Mouse (Mus musculus): ENCODE measurements around the gene Ccl27a. TPM values are rescaled to one million over a fixed set of nuclear protein-coding genes. Genes with fewer than 3 reads are reported as not detected.
"Not testable (repeated sequence)": the region's sequence is repeated elsewhere in the genome, so short reads cannot be mapped to it uniquely, and the experiment has no call there.

Gene Ccl27a
- polyA plus RNA-seq (2012; ENCODE audit: insufficient read depth, insufficient read length, missing spikeins): 13.3 and 15.4 TPM in 2 replicates

GRCm38 (mm10) chr4:41774002-41774401 is at the start of gene Ccl27a:
Ccl27a (minus strand) TSS chr4:41774247.
- peak within 1 kb of the TSS; percentile 43 for H3K4me3 ChIP-seq (ENCODE audit: insufficient read depth, low read length)
- H3K4me1 ChIP-seq (ENCODE audit: control insufficient read depth, insufficient read depth, low read length); H3K27ac ChIP-seq (ENCODE audit: insufficient read depth, low read depth, low read length): not testable (repeated sequence)

GRCm38 (mm10) chr4:41783197-41783596 is 9.2 kb upstream of the Ccl27a start:
- H3K4me1 ChIP-seq (ENCODE audit: control insufficient read depth, insufficient read depth, low read length); H3K4me3 ChIP-seq (ENCODE audit: insufficient read depth, low read length); H3K27ac ChIP-seq (ENCODE audit: insufficient read depth, low read depth, low read length): not testable (repeated sequence)

- H3K4me1 ChIP-seq (ENCODE audit: control insufficient read depth, insufficient read depth, low read length); H3K4me3 ChIP-seq (ENCODE audit: insufficient read depth, low read length); H3K27ac ChIP-seq (ENCODE audit: insufficient read depth, low read depth, low read length): not testable (repeated sequence)
These were observed 8.7 kb upstream of the Ccl27a start for GRCm38 (mm10) chr4:41782711-41783110.

GRCm38 (mm10) chr4:41781748-41782485 is 7.9 kb upstream of the Ccl27a start:
- not testable (repeated sequence) for H3K4me3 ChIP-seq (ENCODE audit: insufficient read depth, low read length); H3K27ac ChIP-seq (ENCODE audit: insufficient read depth, low read depth, low read length); H3K4me1 ChIP-seq (ENCODE audit: control insufficient read depth, insufficient read depth, low read length)

GRCm38 (mm10) chr4:41781271-41781670 is 7.2 kb upstream of the Ccl27a start:
- not testable (repeated sequence) for H3K27ac ChIP-seq (ENCODE audit: insufficient read depth, low read depth, low read length); H3K4me1 ChIP-seq (ENCODE audit: control insufficient read depth, insufficient read depth, low read length); H3K4me3 ChIP-seq (ENCODE audit: insufficient read depth, low read length)

- not testable (repeated sequence) for H3K4me1 ChIP-seq (ENCODE audit: control insufficient read depth, insufficient read depth, low read length); H3K27ac ChIP-seq (ENCODE audit: insufficient read depth, low read depth, low read length); H3K4me3 ChIP-seq (ENCODE audit: insufficient read depth, low read length)
These were observed 1.8 kb upstream of the Ccl27a start for GRCm38 (mm10) chr4:41775840-41776239.

- not testable (repeated sequence) for H3K27ac ChIP-seq (ENCODE audit: insufficient read depth, low read depth, low read length); H3K4me1 ChIP-seq (ENCODE audit: control insufficient read depth, insufficient read depth, low read length); H3K4me3 ChIP-seq (ENCODE audit: insufficient read depth, low read length)
These were observed 459 bp upstream of the Ccl27a start for GRCm38 (mm10) chr4:41774506-41774905.

GRCm38 (mm10) chr4:41773502-41773901 is 545 bp downstream of the Ccl27a start:
- H3K4me3 ChIP-seq (ENCODE audit: insufficient read depth, low read length): peak overlapping the region; percentile 43
- H3K27ac ChIP-seq (ENCODE audit: insufficient read depth, low read depth, low read length); H3K4me1 ChIP-seq (ENCODE audit: control insufficient read depth, insufficient read depth, low read length): not testable (repeated sequence)

- not testable (repeated sequence) for H3K4me3 ChIP-seq (ENCODE audit: insufficient read depth, low read length); H3K4me1 ChIP-seq (ENCODE audit: control insufficient read depth, insufficient read depth, low read length); H3K27ac ChIP-seq (ENCODE audit: insufficient read depth, low read depth, low read length)
These were observed 1.1 kb downstream of the Ccl27a start for GRCm38 (mm10) chr4:41772946-41773345.

GRCm38 (mm10) chr4:41767301-41767700 is 6.7 kb downstream of the Ccl27a start:
- H3K4me1 ChIP-seq (ENCODE audit: control insufficient read depth, insufficient read depth, low read length): not testable (repeated sequence)

GRCm38 (mm10) chr4:41763176-41763575 is 10.9 kb downstream of the Ccl27a start:
- H3K4me1 ChIP-seq (ENCODE audit: control insufficient read depth, insufficient read depth, low read length): peaks cover 11% of the 10 kb centered on the region
- not testable (repeated sequence) for H3K27ac ChIP-seq (ENCODE audit: insufficient read depth, low read depth, low read length); H3K4me3 ChIP-seq (ENCODE audit: insufficient read depth, low read length)

More at GRCm38 (mm10) chr4:41767301-41767700, 6.7 kb downstream of the Ccl27a start:
- not testable (repeated sequence) for H3K4me3 ChIP-seq (ENCODE audit: insufficient read depth, low read length); H3K27ac ChIP-seq (ENCODE audit: insufficient read depth, low read depth, low read length)

- peaks cover 11% of the 10 kb centered on the region for H3K4me1 ChIP-seq (ENCODE audit: control insufficient read depth, insufficient read depth, low read length)
- not testable (repeated sequence) for H3K27ac ChIP-seq (ENCODE audit: insufficient read depth, low read depth, low read length); H3K4me3 ChIP-seq (ENCODE audit: insufficient read depth, low read length)
These were observed 11.3 kb downstream of the Ccl27a start for GRCm38 (mm10) chr4:41762688-41763114.

All from bone marrow macrophage, adult 2 months (primary cell).